Mouse (Mus musculus) CH12.LX (cell line): Measurements from ENCODE around the gene Hist1h2bk. TPM values are rescaled to one million over a fixed set of nuclear protein-coding genes. Genes with fewer than 3 reads are reported as not detected.
A peak's percentile ranks its signal among the peaks of the same experiment; 100 is the strongest.

Source experiments
- DNase-seq: peaks from one replicate; pipeline ENCODE4 v3.0.0-alpha.2; 2013; ENCODE audit errors: extremely low read depth
- H3K27ac ChIP-seq: 2 replicates; pipeline ENCODE4 v1.5.1; 2012; ENCODE audit warnings: low read depth, mild to moderate bottlenecking, control low read depth, moderate library complexity; ENCODE audit not compliant: insufficient read depth
- H3K27me3 ChIP-seq: replicated peaks from 2 replicates; pipeline ENCODE3; 2012; ENCODE audit warnings: inconsistent platforms
- H3K36me3 ChIP-seq, 2 experiments: replicated peaks in 1 of 2; 2 replicates each; pipeline versions ENCODE3 to v1.6.1; 2012; ENCODE audit warnings: inconsistent platforms in 1 of 2, low read length in 1 of 2, mild to moderate bottlenecking in 1 of 2, mixed read lengths in 1 of 2, moderate library complexity in 1 of 2; ENCODE audit not compliant: control insufficient read depth in 1 of 2, insufficient read depth in 1 of 2
- H3K4me1 ChIP-seq, 2 experiments: 2 replicates each; pipeline ENCODE4 v1.6.1; 2012; ENCODE audit warnings: inconsistent platforms in 1 of 2, moderate library complexity in 1 of 2; ENCODE audit not compliant: insufficient read depth in 2 of 2, control insufficient read depth in 1 of 2
- H3K4me2 ChIP-seq: 2 replicates; pipeline ENCODE4 v1.6.1; 2012; ENCODE audit warnings: low read depth, mild to moderate bottlenecking, control low read depth; ENCODE audit not compliant: poor library complexity, insufficient read depth, severe bottlenecking
- H3K4me3 ChIP-seq, 3 experiments: fragments of 150-350 bp in 1 of 3; sonication (generic) in 1 of 3; replicated peaks in 1 of 3; 2 replicates each; pipeline versions ENCODE3 to v1.5.1; 2011 to 2012; ENCODE audit warnings: low read depth in 2 of 3, low read length in 2 of 3, mild to moderate bottlenecking in 2 of 3, moderate library complexity in 2 of 3, control low read depth in 1 of 3, improper control_type of control experiment in 1 of 3, inconsistent platforms in 1 of 3, mixed read lengths in 1 of 3; ENCODE audit not compliant: poor library complexity in 1 of 3
- H3K79me2 ChIP-seq: replicated peaks from 2 replicates; pipeline ENCODE4 v1.6.1; 2012; ENCODE audit warnings: mild to moderate bottlenecking, moderate library complexity; ENCODE audit not compliant: control insufficient read depth, poor library complexity, insufficient read depth, severe bottlenecking; ENCODE audit errors: extremely low read depth
- H3K9ac ChIP-seq: 2 replicates; pipeline ENCODE4 v1.6.1; 2012; ENCODE audit warnings: low read depth, mild to moderate bottlenecking, control low read depth, moderate library complexity; ENCODE audit not compliant: insufficient read depth
- H3K9me3 ChIP-seq: replicated peaks from 2 replicates; pipeline ENCODE3; 2012; ENCODE audit warnings: low read length, inconsistent platforms, mixed read lengths
- CTCF ChIP-seq, 2 experiments: IDR thresholded peaks in 1 of 2; conservative IDR thresholded peaks in 1 of 2; 2 replicates each; pipeline ENCODE4 v1.5.1; 2011 to 2012; ENCODE audit warnings: low read depth in 2 of 2, low read length in 2 of 2, improper control_type of control experiment in 1 of 2, inconsistent platforms in 1 of 2, mild to moderate bottlenecking in 1 of 2, moderate library complexity in 1 of 2
- E2F4 ChIP-seq: IDR thresholded peaks from 2 replicates; pipeline ENCODE4 v1.6.1; 2011; ENCODE audit warnings: low read depth, low read length, improper control_type of control experiment; ENCODE audit not compliant: insufficient replicate concordance
- ELF1 ChIP-seq: IDR thresholded peaks from 2 replicates; pipeline ENCODE4 v1.6.1; 2014; ENCODE audit warnings: low read depth, mild to moderate bottlenecking, inconsistent platforms, low read length, improper control_type of control experiment
- HCFC1 ChIP-seq: IDR thresholded peaks from 2 replicates; pipeline ENCODE4 v1.6.1; 2012; ENCODE audit warnings: low read depth, mild to moderate bottlenecking, inconsistent platforms, low read length, improper control_type of control experiment
- MAFK ChIP-seq: IDR thresholded peaks from 2 replicates; pipeline ENCODE4 v1.6.1; 2011; ENCODE audit warnings: low read length, improper control_type of control experiment; ENCODE audit not compliant: insufficient replicate concordance
- NELFE ChIP-seq: IDR thresholded peaks from 2 replicates; pipeline ENCODE4 v1.6.1; 2011; ENCODE audit warnings: low read depth, low read length, improper control_type of control experiment
- NRF1 ChIP-seq: IDR thresholded peaks from 2 replicates; pipeline ENCODE4 v1.6.1; 2014; ENCODE audit warnings: low read depth, mild to moderate bottlenecking, inconsistent platforms, low read length, improper control_type of control experiment, moderate library complexity
- POLR2AphosphoS2 ChIP-seq: IDR thresholded peaks from 2 replicates; pipeline ENCODE4 v1.6.1; 2011; ENCODE audit warnings: low read depth, low read length, improper control_type of control experiment
- SIN3A ChIP-seq: IDR thresholded peaks from 2 replicates; pipeline ENCODE4 v1.6.1; 2012; ENCODE audit warnings: low read length, improper control_type of control experiment, inconsistent platforms
- TBP ChIP-seq: conservative IDR thresholded peaks from 2 replicates; pipeline ENCODE4 v1.6.1; 2011; ENCODE audit warnings: low read depth, low read length, improper control_type of control experiment
- TCF12 ChIP-seq: IDR thresholded peaks from 2 replicates; pipeline ENCODE4 v1.6.1; 2014; ENCODE audit warnings: low read depth, mild to moderate bottlenecking, inconsistent platforms, low read length, improper control_type of control experiment
- ZKSCAN1 ChIP-seq: IDR thresholded peaks from 2 replicates; pipeline ENCODE4 v1.6.1; 2012; ENCODE audit warnings: low read depth, inconsistent platforms, low read length, improper control_type of control experiment, borderline replicate concordance
- dilution Hi-C: fragments of 300-500 bp; cut with MboI; formaldehyde crosslinking; loops from 2 replicates; pipeline ENCODE4 v1.14.3; 2020; ENCODE audit warnings: low sequenced_read_pairs; ENCODE audit not compliant: extremely low pct_unique_long_range_greater_than_20kb, extremely low pct_ligation_motif_present
- in situ Hi-C: fragments of 300-500 bp; cut with MboI; formaldehyde crosslinking; loops from 3 replicates; pipeline ENCODE4 v1.14.3; 2019; ENCODE audit warnings: low sequenced_read_pairs, low pct_ligation_motif_present, low pct_unique_long_range_greater_than_20kb, mixed read lengths
- polyA plus RNA-seq: library from polyadenylated mRNA; unstranded; fragments of >175 nt; gene quantifications from 2 replicates; pipeline ENCODE4 v1.2.1, GENCODE M21; 2012; ENCODE audit warnings: low read depth; ENCODE audit not compliant: insufficient read length
- total RNA-seq, 2 experiments: library from RNA; depleted of rRNA; stranded (reverse); fragments of 300-350 nt in 1 of 2; fragments of >200 nt in 1 of 2; gene quantifications; 2 replicates each; pipeline ENCODE4 v1.2.3; 2012 to 2014

Gene Hist1h2bk
- total and polyA plus RNA-seq, 3 experiments, result 8.1 to 2,636 (median 47.2) TPM

DNA sequence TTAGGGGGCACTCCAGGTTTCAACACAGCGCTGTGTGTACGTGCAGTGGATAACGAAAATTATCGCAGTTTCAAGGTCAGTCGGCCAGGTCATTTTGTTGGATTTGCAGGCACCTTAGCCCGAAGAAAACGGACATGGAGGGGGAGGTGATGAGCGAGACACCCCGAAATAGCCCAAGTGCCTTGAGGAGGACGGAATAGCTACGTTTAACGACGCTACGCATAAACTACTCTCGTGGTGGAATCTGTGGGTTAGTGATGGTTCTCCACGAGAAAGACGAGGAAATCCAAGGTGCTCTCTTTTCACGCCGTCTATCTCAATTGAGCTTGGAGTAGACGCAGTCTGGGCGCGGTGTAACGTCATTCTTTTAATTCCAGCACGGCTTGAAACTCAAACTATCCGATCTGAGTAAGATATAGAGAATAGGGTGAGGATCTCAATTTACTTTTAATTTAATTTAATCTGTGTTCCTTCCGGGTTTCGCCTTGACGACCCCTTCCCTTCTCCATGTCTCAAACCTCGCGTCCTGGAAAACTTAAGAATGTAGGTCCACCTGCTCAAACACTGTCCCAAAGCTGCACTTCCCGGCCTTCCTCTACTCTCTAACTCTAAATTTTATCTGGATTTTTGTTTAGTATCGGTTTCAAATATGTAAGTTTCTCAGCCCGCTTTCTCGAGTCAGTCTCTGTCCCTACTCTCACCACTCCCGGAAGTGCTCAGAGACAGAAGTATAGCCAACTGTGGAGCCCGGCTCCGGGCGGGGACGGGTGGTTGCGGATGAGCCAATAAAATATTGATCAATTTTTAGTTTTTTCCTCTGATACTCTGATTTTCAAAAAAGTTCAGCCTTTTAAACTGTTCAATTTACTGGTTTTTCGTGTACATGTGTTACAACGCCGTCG is 15.5 kb upstream of the Hist1h2bk start:
- DNase-seq, result peak; percentile 54
- no peaks in the 10 kb centered on the region for H3K9me3 ChIP-seq
- no peaks in the 10 kb centered on the region for H3K79me2 ChIP-seq
- peaks cover 0 to 9% of the 10 kb centered on the region in 2 experiments; a peak in 2 of 4 replicates for H3K4me1 ChIP-seq
- H3K27ac ChIP-seq, result no peak overlapping the region
- in situ Hi-C loops (loop anchor here (5.0 to 25.0 kb wide), 3 partner anchors 43 to 845 kb away; partner anchors contain the start of genes Trim27 and Zkscan3), dilution Hi-C loops (no loop called here)
- peaks cover 14% of the 10 kb centered on the region for H3K27me3 ChIP-seq
- H3K4me3 ChIP-seq, result peak overlapping the region; percentile 50 to 68 (median 64)
- no peaks in the 10 kb centered on the region for H3K36me3 ChIP-seq
- TF ChIP-seq ZKSCAN1, result no peak
- peak; percentile 87 for TF ChIP-seq ELF1
- TF ChIP-seq SIN3A, result no peak
- no peak for TF ChIP-seq CTCF (conservative IDR thresholded peaks at IDR 0.05 in 1 of 2, IDR thresholded peaks at IDR 0.05 in 1 of 2; ENCODE audit: low read depth in 2 of 2, low read length in 2 of 2)
- no peak for TF ChIP-seq TCF12
- peak overlapping the region; percentile 85; the same call in 1 of the 2 replicates for H3K4me2 ChIP-seq
- peak overlapping the region; percentile 82 for H3K9ac ChIP-seq

DNA sequence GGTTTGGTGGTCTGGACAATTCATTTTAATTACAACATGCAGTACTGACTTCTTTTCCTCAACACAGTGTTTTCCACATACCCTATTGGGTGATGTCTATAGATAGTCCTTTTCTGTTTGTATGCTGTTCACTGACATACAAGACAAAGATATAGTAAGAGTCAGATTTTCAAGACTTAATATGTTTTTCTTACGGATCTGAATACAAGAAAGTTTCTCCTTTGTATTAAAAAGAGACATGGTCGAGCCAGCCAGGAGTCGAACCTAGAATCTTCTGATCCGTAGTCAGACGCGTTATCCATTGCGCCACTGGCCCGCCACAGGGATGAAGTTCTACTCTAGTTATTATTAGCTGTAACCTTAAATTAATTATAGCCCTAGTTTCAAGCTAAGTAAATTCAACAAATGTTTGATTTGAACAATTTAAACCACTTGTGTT is 14.8 kb upstream of the Hist1h2bk start:
- Histone ChIP-seq H3K4me2 (peak overlapping the region; percentile 91), H3K79me2 (no peaks in the 10 kb centered on the region), H3K36me3 (no peaks in the 10 kb centered on the region), H3K27me3 (peaks cover 13% of the 10 kb centered on the region), H3K9ac (peak overlapping the region; percentile 92), H3K27ac (no peak overlapping the region), H3K9me3 (no peaks in the 10 kb centered on the region), H3K4me1 (peaks cover 0 to 6% of the 10 kb centered on the region in 2 experiments; a peak in 2 of 4 replicates), H3K4me3 (peak overlapping the region; percentile 67 to 72 (median 68))
- DNase-seq, result peak; percentile 76
- in situ Hi-C loops, result loop anchor here (5.0 to 25.0 kb wide), 3 partner anchors 44 to 846 kb away; partner anchors contain the start of genes Trim27 and Zkscan3
- TF ChIP-seq NRF1 (peak; percentile 31; the same call in 1 of the 2 replicates), POLR2AphosphoS2 (no peak), HCFC1 (no peak), TBP (peak; percentile 100), E2F4 (0 out of 2 replicates have a peak, but pooled peaks have one; percentile 63), ELF1 (peak; percentile 95), NELFE (no peak), MAFK (peak; percentile 96)
- dilution Hi-C loops, result no loop called here
